Mouse (Mus musculus) Patski (cell line): ENCODE measurements around the gene Prcc. TPM values are rescaled to one million over a fixed set of nuclear protein-coding genes. Genes with fewer than 3 reads are reported as not detected.
"Not testable (repeated sequence)": the region's sequence is repeated elsewhere in the genome, so short reads cannot be mapped to it uniquely, and the experiment has no call there.

Experiments used
- ATAC-seq: fragments of 100-300 bp; one replicate; pipeline ENCODE4 v1.8.0; 2021
- CTCF ChIA-PET: fragments of 350-600 bp; sonication (Branson Sonifier 250); formaldehyde crosslinking; loops from one replicate; lab custom pipeline; 2022; ENCODE audit warnings: inconsistent platforms; lab: Charles Lee
- POLR2A ChIA-PET: fragments of 350-600 bp; sonication (Branson Sonifier 250); formaldehyde crosslinking; loops from one replicate; lab custom pipeline; 2022; ENCODE audit warnings: antibody characterized with exemption, inconsistent platforms; lab: Charles Lee
- DNase-seq: peaks from one replicate; pipeline ENCODE4 v3.0.0-alpha.2; 2011; ENCODE audit warnings: low read depth, low spot score
- H3K27me3 ChIP-seq: fragments of 371-371 bp; one replicate; pipeline ENCODE4 v1.5.1; 2021
- CTCF ChIP-seq: fragments of 100-300 bp; IDR thresholded peaks from one replicate; pipeline ENCODE4 v1.5.1; 2021
- in situ Hi-C: fragments of 300-500 bp; cut with MboI; formaldehyde crosslinking; loops from 3 replicates; pipeline ENCODE4 v1.11.1; 2018; ENCODE audit warnings: low pct_unique_long_range_greater_than_20kb, mixed read lengths
- polyA plus RNA-seq: library from polyadenylated mRNA; unstranded; gene quantifications from one replicate; pipeline ENCODE4 v1.2.3, GENCODE M21; 2021

Gene Prcc
- polyA plus RNA-seq, 1 experiment from 2014 or later = 72.2 TPM

GRCm38 (mm10) chr3:87907906-87908305, 22.5 kb upstream of the Prcc start:
- in situ Hi-C loops = no loop called here
- no peaks in the 10 kb centered on the region for H3K27me3 ChIP-seq
- TF ChIP-seq CTCF = no peak
- ChIA-PET POLR2A (interaction anchor here (1.2 to 4.1 kb wide), 3 partner anchors 8 to 23 kb away, joined by 3 to 18 read pairs (median 3); partner anchors contain the start of gene Prcc), CTCF (interaction anchor here (0.7 to 2.8 kb wide), 5 partner anchors 12 to 79 kb away, joined by 3 to 14 read pairs (median 3); partner anchors contain the start of genes Mrpl24, Nes and Prcc)
- ATAC-seq (no peak), DNase-seq (no peak)

DNA sequence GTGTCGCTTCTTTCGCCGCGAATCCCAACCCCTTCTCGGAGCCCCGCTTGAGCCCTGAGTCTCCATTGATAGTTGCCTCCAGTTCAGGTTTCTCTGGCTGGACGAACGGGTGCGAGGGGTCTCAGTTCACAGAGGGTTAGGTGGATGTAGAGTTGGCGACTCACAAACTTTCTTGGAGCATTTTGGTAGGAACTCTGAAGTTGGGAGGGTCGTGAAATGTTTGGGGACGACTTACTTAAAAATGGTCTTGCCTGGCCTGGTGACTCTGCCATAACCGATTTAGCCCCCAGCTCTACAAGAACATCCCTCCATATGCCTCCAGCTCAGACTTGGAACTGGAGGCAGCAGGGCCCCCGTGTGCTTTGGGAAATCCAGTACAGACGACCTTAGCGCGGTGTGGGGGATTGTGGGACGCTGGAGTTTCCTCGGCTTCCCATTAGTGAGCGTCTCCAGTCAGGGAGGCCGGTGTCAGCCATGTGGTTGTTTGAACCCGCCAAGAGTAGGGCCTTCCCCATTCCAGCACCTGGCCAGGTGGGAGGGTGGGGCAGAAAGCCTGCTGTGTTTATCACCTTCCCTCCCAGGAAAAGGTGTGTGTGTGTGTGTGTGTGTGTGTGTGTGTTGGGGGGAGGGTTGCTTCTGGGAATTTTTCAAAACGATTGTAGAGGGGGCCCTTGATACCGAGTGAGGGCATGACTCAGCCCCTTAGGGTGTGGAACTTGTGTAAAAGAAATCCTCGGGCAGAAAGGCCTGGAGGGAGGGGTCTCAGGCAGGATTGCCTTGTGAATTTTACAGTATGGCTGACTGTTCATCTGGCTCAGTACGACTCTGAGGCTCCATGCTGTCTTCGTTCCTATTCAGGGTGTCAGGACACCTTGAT, 21.8 kb upstream of the Prcc start:
- CTCF ChIA-PET = interaction anchor here (0.7 to 2.8 kb wide), 7 partner anchors 10 to 80 kb away, joined by 3 to 14 read pairs (median 3); partner anchors contain the start of genes Mrpl24, Nes and Prcc
- in situ Hi-C loops = no loop called here
- POLR2A ChIA-PET = interaction anchor here (1.0 to 4.1 kb wide), 5 partner anchors 9 to 22 kb away, joined by 3 to 18 read pairs (median 5); partner anchors contain the start of genes Isg20l2, Mrpl24 and Prcc
- ATAC-seq (no peak), DNase-seq (no peak)
- no peaks in the 10 kb centered on the region for H3K27me3 ChIP-seq
- TF ChIP-seq CTCF = no peak

DNA sequence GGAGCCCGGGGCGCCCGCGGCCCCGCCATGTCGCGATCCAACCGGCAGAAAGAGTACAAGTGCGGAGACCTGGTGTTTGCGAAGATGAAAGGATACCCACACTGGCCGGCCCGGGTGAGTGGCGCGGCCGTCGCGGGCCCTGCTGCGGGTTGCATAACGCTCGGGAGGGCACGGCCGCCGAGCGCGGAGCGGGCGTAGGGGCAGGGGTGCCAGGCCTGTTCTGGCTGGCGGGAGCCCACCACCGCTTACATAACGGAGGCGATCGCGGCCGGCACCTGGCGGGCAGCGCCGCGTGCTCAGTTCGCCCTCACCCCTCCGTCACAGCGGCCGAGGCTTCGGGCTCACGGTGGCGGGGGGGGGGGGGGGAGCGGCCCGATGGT, 21.2 kb upstream of the Prcc start:
- H3K27me3 ChIP-seq = no peaks in the 10 kb centered on the region
- ATAC-seq = peak; percentile 4
- no peak for TF ChIP-seq CTCF
- ChIA-PET POLR2A (interaction anchor here (1.0 to 4.1 kb wide), 5 partner anchors 13 to 23 kb away, joined by 4 to 18 read pairs (median 5); partner anchors contain the start of genes Isg20l2, Mrpl24 and Prcc), CTCF (interaction anchor here (0.7 to 1.3 kb wide), 2 partner anchors 11 to 80 kb away, joined by 3 read pairs; no protein-coding TSS in a partner anchor)
- in situ Hi-C loops = no loop called here
- no peak for DNase-seq

- ChIA-PET POLR2A (interaction anchor here (0.8 to 2.1 kb wide), 7 partner anchors 8 to 24 kb away, joined by 3 to 6 read pairs (median 5); partner anchors contain the start of genes Isg20l2 and Prcc), CTCF (interaction anchor here (0.6 to 1.4 kb wide), 3 partner anchors 11 to 65 kb away, joined by 3 to 5 read pairs (median 3); partner anchors contain the start of gene Nes)
- H3K27me3 ChIP-seq = no peaks in the 10 kb centered on the region
- in situ Hi-C loops = no loop called here
- TF ChIP-seq CTCF = no peak
- ATAC-seq (peak; percentile 65), DNase-seq (peak; percentile 88)
Measured at GRCm38 (mm10) chr3:87905880-87906485, 20.6 kb upstream of the Prcc start, which contains the start of gene Hdgf. Hdgf (plus strand) TSS chr3:87906321.

- in situ Hi-C loops = no loop called here
- no peak for ATAC-seq
- no peaks in the 10 kb centered on the region for H3K27me3 ChIP-seq
- no peak for DNase-seq
- TF ChIP-seq CTCF = no peak
- POLR2A ChIA-PET = no interaction called here
- CTCF ChIA-PET = no interaction called here
Measured at GRCm38 (mm10) chr3:87903821-87904220, 18.4 kb upstream of the Prcc start.

DNA sequence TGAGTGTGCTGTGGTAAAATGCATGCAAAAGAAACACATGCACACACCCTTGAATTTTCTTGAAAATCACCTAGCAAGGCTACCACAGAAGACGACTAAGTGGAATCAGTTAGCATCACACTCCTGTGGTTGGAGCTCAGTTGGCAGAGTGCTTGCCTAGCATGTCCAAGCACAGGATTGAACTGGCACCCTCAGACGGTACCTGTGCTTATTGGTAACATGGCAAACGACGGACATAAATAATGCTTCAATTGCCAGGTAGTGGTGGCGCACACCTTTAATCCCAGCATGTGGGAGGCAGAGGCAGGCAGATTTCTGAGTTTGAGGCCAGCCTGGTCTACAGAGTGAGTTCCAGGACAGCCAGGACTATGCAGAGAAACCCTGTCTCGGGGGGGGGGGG, 16.6 kb upstream of the Prcc start:
- CTCF ChIA-PET, DNase-seq, H3K27me3 ChIP-seq, ATAC-seq, POLR2A ChIA-PET, in situ Hi-C loops: not testable (repeated sequence)

GRCm38 (mm10) chr3:87901036-87901624, 15.7 kb upstream of the Prcc start:
- no peak for DNase-seq
- CTCF ChIA-PET = no interaction called here
- ATAC-seq = no peak
- POLR2A ChIA-PET = no interaction called here
- no peaks in the 10 kb centered on the region for H3K27me3 ChIP-seq
- in situ Hi-C loops = no loop called here
- TF ChIP-seq CTCF = no peak

- no peak for DNase-seq
- H3K27me3 ChIP-seq = no peaks in the 10 kb centered on the region
- no peak for ATAC-seq
- in situ Hi-C loops = no loop called here
- ChIA-PET POLR2A (no interaction called here), CTCF (no interaction called here)
- no peak for TF ChIP-seq CTCF
Measured at GRCm38 (mm10) chr3:87899776-87900175, 14.4 kb upstream of the Prcc start.

- in situ Hi-C loops = no loop called here
Measured at GRCm38 (mm10) chr3:87899266-87899665, 13.9 kb upstream of the Prcc start.

GRCm38 (mm10) chr3:87893367-87893905, 8.0 kb upstream of the Prcc start:
- DNase-seq (no peak), ATAC-seq (no peak)
- ChIA-PET POLR2A (no interaction called here), CTCF (interaction anchor here (1.3 to 1.8 kb wide), 2 partner anchors 10 to 12 kb away, joined by 3 to 4 read pairs; no protein-coding TSS in a partner anchor)
- TF ChIP-seq CTCF = no peak
- in situ Hi-C loops = no loop called here
- H3K27me3 ChIP-seq = no peaks in the 10 kb centered on the region

More at GRCm38 (mm10) chr3:87899266-87899665, 13.9 kb upstream of the Prcc start:
- POLR2A ChIA-PET = no interaction called here
- CTCF ChIA-PET = no interaction called here
- H3K27me3 ChIP-seq = no peaks in the 10 kb centered on the region
- ATAC-seq = no peak
- TF ChIP-seq CTCF = no peak
- no peak for DNase-seq
